Mouse (Mus musculus) myocyte (in vitro differentiated cells): ENCODE measurements around the gene Anapc11. TPM values are rescaled to one million over a fixed set of nuclear protein-coding genes. Genes with fewer than 3 reads are reported as not detected.

ENCODE experiments used
- H3K27me3 ChIP-seq: one replicate; pipeline ENCODE4 v1.6.1; 2011; ENCODE audit not compliant: control insufficient read depth, insufficient read depth, insufficient read length
- H3K36me3 ChIP-seq: one replicate; pipeline ENCODE4 v1.6.1; 2011; ENCODE audit not compliant: control insufficient read depth, insufficient read depth
- H3K4me2 ChIP-seq: one replicate; pipeline ENCODE4 v1.6.1; 2011; ENCODE audit warnings: low read depth, control low read depth
- H3K4me3 ChIP-seq: one replicate; pipeline ENCODE4 v1.5.1; 2011; ENCODE audit warnings: mild to moderate bottlenecking, control low read depth, moderate library complexity
- H3K79me2 ChIP-seq: one replicate; pipeline ENCODE4 v1.6.1; 2011; ENCODE audit not compliant: control insufficient read depth, insufficient read depth
- H3ac ChIP-seq: one replicate; pipeline ENCODE4 v1.6.1; 2011; ENCODE audit not compliant: control insufficient read depth, insufficient read length
- CEBPB ChIP-seq: IDR thresholded peaks from 2 replicates; pipeline ENCODE4 v1.6.1; 2011; ENCODE audit warnings: mild to moderate bottlenecking, moderate library complexity; ENCODE audit not compliant: poor library complexity, insufficient read depth, severe bottlenecking
- E2F4 ChIP-seq: IDR thresholded peaks from one replicate; pipeline ENCODE4 v1.6.1; 2011; ENCODE audit warnings: mild to moderate bottlenecking, control low read depth, moderate library complexity; ENCODE audit not compliant: insufficient read depth
- MAX ChIP-seq: IDR thresholded peaks from one replicate; pipeline ENCODE4 v1.6.1; 2011; ENCODE audit warnings: low read depth, mild to moderate bottlenecking, control low read depth
- MYOD1 ChIP-seq, 3 experiments: IDR thresholded peaks; one replicate each; pipeline ENCODE4 v1.6.1; 2011; ENCODE audit warnings: control low read depth in 2 of 3, low read depth in 2 of 3, mild to moderate bottlenecking in 2 of 3, moderate library complexity in 1 of 3; ENCODE audit not compliant: insufficient read length in 2 of 3, control insufficient read depth in 1 of 3
- MYOG ChIP-seq, 3 experiments: IDR thresholded peaks; one replicate each; pipeline ENCODE4 v1.6.1; 2011; ENCODE audit warnings: control low read depth in 2 of 3, low read depth in 2 of 3, mild to moderate bottlenecking in 2 of 3; ENCODE audit not compliant: insufficient read length in 2 of 3, control insufficient read depth in 1 of 3, insufficient read depth in 1 of 3
- POLR2A ChIP-seq: IDR thresholded peaks from one replicate; pipeline ENCODE4 v1.6.1; 2011; ENCODE audit warnings: low read depth, mild to moderate bottlenecking, control low read depth, moderate library complexity; ENCODE audit not compliant: insufficient read length
- POLR2AphosphoS2 ChIP-seq: IDR thresholded peaks from one replicate; pipeline ENCODE4 v1.6.1; 2011; ENCODE audit warnings: low read depth, control low read depth; ENCODE audit not compliant: insufficient read length
- REST ChIP-seq: IDR thresholded peaks from one replicate; pipeline ENCODE4 v1.6.1; 2011; ENCODE audit warnings: mild to moderate bottlenecking, control low read depth, moderate library complexity; ENCODE audit not compliant: insufficient read depth, insufficient read length
- SRF ChIP-seq: IDR thresholded peaks from one replicate; pipeline ENCODE4 v1.6.1; 2011; ENCODE audit warnings: low read depth; ENCODE audit not compliant: control insufficient read depth, insufficient read length
- TCF12 ChIP-seq: IDR thresholded peaks from one replicate; pipeline ENCODE4 v1.6.1; 2011; ENCODE audit warnings: mild to moderate bottlenecking, control low read depth; ENCODE audit not compliant: poor library complexity, insufficient read depth, severe bottlenecking
- TCF3 ChIP-seq: IDR thresholded peaks from one replicate; pipeline ENCODE4 v1.6.1; 2011; ENCODE audit warnings: low read depth, control low read depth; ENCODE audit not compliant: insufficient read length
- USF1 ChIP-seq: IDR thresholded peaks from one replicate; pipeline ENCODE4 v1.6.1; 2011; ENCODE audit warnings: low read depth, mild to moderate bottlenecking, control low read depth, moderate library complexity
- polyA plus RNA-seq: library from polyadenylated mRNA; unstranded; fragments of >200 nt; fragmentation: generic; extraction: Trizol; gene quantifications from one replicate; pipeline ENCODE4 v1.2.1, GENCODE M21; 2012; ENCODE audit warnings: missing spikeins

The Anapc11 gene
- polyA plus RNA-seq, 1 experiment = 184 TPM

DNA sequence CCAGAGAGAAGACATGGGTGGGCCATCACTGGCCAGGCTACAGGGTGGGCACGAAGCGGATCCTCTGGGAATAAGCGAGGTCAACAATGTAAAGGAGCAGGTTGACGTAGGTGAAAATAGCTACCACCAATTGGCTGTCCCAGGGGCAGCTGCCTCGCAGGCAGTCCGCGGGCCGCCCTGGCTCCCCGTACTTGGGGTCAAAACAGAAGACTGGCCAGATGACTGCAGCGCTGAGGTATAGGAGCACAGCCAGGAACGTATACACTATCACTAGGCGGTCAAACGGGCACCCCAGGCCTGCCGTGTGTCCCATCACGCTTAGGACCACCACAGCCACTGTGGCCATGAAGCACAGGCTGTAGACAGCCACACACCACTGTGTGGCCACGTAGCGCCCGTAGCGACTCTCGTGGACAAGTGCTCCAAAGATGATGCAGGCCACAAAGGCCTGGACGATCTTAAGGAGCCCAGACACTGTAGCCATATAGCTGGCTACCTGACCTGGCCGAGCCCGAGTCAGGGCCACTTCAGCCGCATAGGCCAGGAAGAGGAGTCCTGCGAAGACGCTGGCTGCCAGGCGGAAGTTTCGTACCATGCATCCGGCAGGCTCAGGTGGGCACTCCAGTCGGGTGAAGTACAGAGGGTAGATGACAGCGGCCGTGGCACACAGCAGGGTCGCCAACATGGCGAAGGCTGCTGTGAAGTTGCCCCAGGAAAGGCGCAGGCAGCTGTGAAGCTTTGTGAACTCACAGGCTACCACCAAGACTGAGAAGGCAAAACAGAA is 49.0 kb downstream of the Anapc11 start:
- H3K79me2 ChIP-seq = no peaks in the 10 kb centered on the region
- peak overlapping the region; percentile 7 for H3K4me3 ChIP-seq
- TF ChIP-seq E2F4 (no peak), REST (no peak), POLR2A (no peak), CEBPB (no peak), MAX (no peak), USF1 (no peak), MYOD1 (IDR thresholded peaks at IDR 0.05; ENCODE audit: control insufficient read depth in 1 of 3, insufficient read length in 2 of 3, low read depth in 2 of 3) (no peak), SRF (no peak), POLR2AphosphoS2 (no peak), TCF3 (no peak), TCF12 (no peak), MYOG (IDR thresholded peaks at IDR 0.05; ENCODE audit: control insufficient read depth in 1 of 3, insufficient read depth in 1 of 3, insufficient read length in 2 of 3, low read depth in 2 of 3) (no peak)
- H3K27me3 ChIP-seq = no peaks in the 10 kb centered on the region
- H3K36me3 ChIP-seq = no peaks in the 10 kb centered on the region
- no peak overlapping the region for H3ac ChIP-seq
- peak overlapping the region; percentile 71 for H3K4me2 ChIP-seq

DNA sequence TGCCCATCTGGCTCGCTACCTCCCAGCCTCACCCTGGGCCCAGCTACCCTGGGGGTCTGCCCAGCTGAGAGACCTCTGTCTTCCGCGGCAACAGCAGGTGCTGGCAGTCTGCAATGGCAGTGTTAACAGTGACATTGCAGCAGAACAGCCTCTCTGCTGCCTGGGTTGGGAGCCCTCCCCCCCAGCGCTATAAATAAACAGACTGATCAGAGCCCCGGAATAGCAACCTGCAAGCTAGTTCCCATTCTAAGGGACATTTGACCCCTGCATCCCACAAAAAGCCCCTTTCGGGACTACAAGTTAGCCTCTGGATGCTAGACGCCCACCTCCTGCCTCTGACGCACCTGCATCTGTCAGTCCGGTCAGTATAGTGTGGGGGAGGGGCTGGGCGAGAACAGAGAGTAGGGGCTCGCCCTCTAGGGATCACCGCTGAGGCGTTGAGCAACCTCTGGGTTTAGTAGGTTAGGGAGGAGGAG is 49.8 kb downstream of the Anapc11 start, which contains the start of gene Myadml2:
Myadml2 (minus strand) TSS at position 158 of the 476 bp plus-strand sequence.
- no peaks in the 10 kb centered on the region for H3K36me3 ChIP-seq
- peak within 1 kb of the TSS; percentile 7 for H3K4me3 ChIP-seq
- peak within 1 kb of the TSS; percentile 71 for H3K4me2 ChIP-seq
- no peaks in the 10 kb centered on the region for H3K27me3 ChIP-seq
- TF ChIP-seq SRF = no peak
- peak; percentile 16 to 91 (median 79) for TF ChIP-seq MYOD1 (IDR thresholded peaks at IDR 0.05; ENCODE audit: control insufficient read depth in 1 of 3, insufficient read length in 2 of 3, low read depth in 2 of 3)
- TF ChIP-seq MYOG (IDR thresholded peaks at IDR 0.05; ENCODE audit: control insufficient read depth in 1 of 3, insufficient read depth in 1 of 3, insufficient read length in 2 of 3, low read depth in 2 of 3) = peak in 1 of 3 experiments; percentile 63
- TF ChIP-seq USF1 = no peak
- TF ChIP-seq MAX = no peak
- no peak within 1 kb of the TSS for H3ac ChIP-seq
- no peaks in the 10 kb centered on the region for H3K79me2 ChIP-seq

GRCm38 (mm10) chr11:120651872-120652271 is 53.7 kb downstream of the Anapc11 start:
- Histone ChIP-seq H3K4me3 (no peak overlapping the region), H3K27me3 (peaks cover 17% of the 10 kb centered on the region), H3K79me2 (no peaks in the 10 kb centered on the region), H3K36me3 (no peaks in the 10 kb centered on the region), H3K4me2 (no peak overlapping the region), H3ac (no peak overlapping the region)
- TF ChIP-seq TCF12 (no peak), POLR2AphosphoS2 (no peak), MYOG (IDR thresholded peaks at IDR 0.05; ENCODE audit: control insufficient read depth in 1 of 3, insufficient read depth in 1 of 3, insufficient read length in 2 of 3, low read depth in 2 of 3) (no peak), CEBPB (no peak), USF1 (no peak), POLR2A (no peak), MAX (no peak), E2F4 (no peak), MYOD1 (IDR thresholded peaks at IDR 0.05; ENCODE audit: control insufficient read depth in 1 of 3, insufficient read length in 2 of 3, low read depth in 2 of 3) (no peak), REST (no peak), SRF (no peak), TCF3 (no peak)

DNA sequence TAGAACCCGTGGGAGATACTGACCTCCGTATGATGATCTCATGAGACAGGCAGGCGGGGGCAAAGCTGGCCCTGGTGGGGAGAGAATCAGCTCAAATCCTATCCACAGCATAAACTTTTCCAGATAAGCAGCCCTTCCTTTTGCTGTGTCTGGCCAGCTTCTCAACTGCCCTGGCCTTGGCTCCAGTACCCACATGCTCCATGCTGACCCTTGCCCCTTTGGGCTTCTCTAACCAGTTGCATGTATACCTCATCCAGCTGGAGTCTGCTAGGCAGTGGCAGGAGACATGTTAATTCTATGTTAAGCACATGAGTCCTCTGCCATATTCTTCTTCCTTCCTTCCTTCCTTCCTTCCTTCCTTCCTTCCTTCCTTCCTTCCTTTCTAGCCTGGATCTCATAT is 56.5 kb downstream of the Anapc11 start:
- Histone ChIP-seq H3K4me3 (no peak overlapping the region), H3K36me3 (no peaks in the 10 kb centered on the region), H3ac (no peak overlapping the region), H3K79me2 (no peaks in the 10 kb centered on the region), H3K4me2 (no peak overlapping the region), H3K27me3 (peaks cover 42% of the 10 kb centered on the region)
- TF ChIP-seq POLR2AphosphoS2 = no peak
- no peak for TF ChIP-seq E2F4
- TF ChIP-seq MAX = no peak
- TF ChIP-seq POLR2A = no peak
- no peak for TF ChIP-seq MYOD1 (IDR thresholded peaks at IDR 0.05; ENCODE audit: control insufficient read depth in 1 of 3, insufficient read length in 2 of 3, low read depth in 2 of 3)
- TF ChIP-seq TCF3 = no peak
- no peak for TF ChIP-seq REST
- TF ChIP-seq TCF12 = no peak
- no peak for TF ChIP-seq USF1
- TF ChIP-seq CEBPB = no peak
- no peak for TF ChIP-seq MYOG (IDR thresholded peaks at IDR 0.05; ENCODE audit: control insufficient read depth in 1 of 3, insufficient read depth in 1 of 3, insufficient read length in 2 of 3, low read depth in 2 of 3)
- no peak for TF ChIP-seq SRF
